Mouse (Mus musculus): ENCODE results near the gene Utp6.

Gene Utp6

DNA sequence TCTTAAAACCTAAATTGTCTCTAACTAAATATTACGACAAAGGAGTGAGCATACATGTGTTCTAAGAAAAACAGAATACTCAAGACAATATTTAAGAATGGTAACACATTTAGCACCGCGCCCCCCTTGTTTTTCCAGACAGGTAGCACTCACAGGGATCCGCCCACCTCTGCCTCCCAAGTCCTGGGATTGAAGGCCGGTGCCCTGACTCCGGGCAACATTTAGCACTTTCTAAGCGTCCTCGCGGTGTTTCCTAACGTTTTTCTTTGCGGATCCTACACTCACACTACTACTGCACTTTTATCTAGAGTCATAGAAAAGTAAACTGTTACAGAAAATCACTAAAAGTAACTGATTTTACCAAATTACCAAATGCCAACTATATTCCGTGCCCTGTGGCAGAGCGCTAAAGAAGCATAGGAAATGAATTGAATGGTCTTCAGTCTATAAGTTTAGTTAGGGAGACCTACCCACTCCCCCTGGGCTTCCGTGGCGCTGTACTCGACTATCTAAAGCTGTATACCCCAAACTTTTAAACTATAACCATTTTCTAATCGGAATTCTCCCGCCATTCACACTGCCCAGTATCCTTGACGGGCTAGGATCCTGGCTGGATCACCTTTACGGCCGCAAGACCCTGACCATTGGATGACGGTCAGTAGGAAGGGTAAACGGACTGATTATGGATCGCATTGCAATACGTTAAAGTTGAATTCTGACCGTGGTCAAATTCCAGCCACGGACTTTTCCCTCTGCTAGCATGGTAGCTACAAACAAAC, 655 bp downstream of the Utp6 start:
- no peak for DNase-seq

- DNase-seq: no peak
These were observed 14.9 kb downstream of the Utp6 start for GRCm38 (mm10) chr11:79947265-79947664.

DNA sequence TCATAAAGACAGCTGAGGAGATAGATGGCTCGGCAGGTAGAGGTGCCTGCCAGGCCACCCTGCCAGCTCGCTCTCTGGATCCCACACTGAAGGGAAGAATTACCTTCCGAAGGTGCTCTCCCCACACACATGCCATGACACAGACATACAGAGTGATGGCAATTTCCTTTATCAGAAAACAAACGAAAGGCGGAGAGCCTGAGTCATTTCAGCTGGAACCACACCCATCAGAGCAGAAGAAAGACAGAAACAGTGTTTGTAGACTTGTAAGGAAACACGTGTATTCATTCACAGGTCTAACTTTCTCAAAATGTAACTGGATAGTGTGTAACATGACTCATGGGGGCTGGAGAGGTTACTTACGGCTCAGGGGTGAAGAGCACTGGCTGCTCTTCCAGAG, 18.6 kb downstream of the Utp6 start:
- no peak for DNase-seq

- no peak for DNase-seq
These were observed 19.1 kb downstream of the Utp6 start for GRCm38 (mm10) chr11:79943136-79943535.

DNA sequence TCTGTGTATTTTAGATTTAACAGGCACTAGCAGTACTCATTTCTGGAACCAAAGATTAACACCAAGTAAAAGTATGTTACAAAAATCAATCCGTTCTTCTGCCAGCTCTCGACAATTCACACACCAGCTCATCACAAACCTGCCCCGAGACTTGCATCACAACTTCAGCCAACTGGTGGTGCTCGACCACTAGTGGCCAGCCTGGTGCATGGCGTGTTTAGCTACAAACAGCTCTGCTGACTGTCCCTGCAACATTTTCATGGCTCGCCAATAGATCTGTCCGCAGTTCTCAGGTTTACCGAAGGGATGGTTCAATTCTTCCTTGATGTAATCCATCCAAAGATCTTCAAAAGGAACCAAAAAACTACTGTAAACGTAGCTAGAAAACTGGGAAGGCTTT, 26.4 kb downstream of the Utp6 start:
- DNase-seq: no peak

DNA sequence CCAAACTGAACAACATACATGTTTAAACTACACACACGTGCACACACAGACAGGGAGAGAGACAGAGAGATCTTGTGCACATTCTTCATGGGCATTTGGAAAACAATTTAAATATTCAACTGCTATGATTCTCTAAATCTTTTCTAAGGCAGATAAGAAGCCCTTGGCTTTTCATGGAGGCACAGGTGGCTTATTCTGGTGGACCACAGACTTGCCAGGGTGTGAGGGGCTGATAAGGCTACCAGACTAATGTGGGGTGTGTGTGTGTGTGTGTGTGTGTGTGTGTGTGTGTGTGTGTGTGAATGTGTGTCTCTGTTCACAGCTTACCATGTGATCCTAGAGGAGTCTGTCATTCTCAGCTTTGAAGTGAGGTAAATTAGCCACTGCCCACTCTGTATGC, 39.4 kb downstream of the Utp6 start:
- no peak for DNase-seq

DNA sequence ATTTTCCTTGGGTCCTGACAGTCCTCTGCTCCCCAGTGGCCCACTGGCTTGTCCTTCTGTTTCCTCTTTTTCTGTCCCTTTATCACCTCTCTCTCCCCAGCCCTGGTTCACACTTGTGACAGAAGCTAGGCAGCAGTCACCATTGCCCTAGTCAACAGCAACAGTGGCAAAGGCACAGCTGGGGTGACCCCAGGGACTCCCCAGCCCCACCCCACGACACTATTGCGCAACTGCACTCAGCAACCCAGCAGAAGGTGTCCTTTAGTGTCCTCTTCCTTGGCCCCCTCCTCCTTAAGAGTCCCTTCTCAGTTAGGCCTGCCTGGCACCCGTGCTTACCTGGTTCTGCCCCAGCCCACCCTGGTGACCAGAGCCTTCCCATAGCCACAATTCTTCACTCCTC, 40.0 kb downstream of the Utp6 start:
- DNase-seq: no peak

DNA sequence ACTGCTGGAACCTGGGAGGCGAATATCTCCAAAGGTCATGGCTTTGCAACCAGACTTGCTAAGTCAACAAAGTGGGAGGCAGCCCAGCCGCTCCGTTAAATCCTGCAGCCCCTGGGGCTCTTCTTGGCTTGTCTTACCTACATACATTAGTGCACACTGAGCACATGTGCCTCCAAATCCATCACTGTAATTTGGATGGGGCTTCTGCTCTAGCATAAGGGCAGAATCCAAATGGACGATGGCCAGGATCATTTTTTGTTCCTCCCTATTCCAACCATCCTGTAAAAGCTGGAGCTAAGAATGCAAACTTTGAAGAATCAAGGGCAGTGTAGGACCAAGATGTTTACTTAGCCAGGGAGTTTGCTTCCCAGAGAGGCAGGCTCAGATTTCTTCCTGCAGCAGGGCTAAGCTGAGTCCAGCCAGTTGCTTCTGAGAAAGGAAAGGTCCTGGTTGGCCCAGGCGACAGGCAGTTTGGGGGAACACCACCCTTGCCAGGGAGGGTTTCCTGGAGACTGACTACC, 41.6 kb downstream of the Utp6 start:
- no peak for DNase-seq

- DNase-seq: peak; percentile 81 to 86
These were observed 42.3 kb downstream of the Utp6 start for GRCm38 (mm10) chr11:79919685-79920504.

DNA sequence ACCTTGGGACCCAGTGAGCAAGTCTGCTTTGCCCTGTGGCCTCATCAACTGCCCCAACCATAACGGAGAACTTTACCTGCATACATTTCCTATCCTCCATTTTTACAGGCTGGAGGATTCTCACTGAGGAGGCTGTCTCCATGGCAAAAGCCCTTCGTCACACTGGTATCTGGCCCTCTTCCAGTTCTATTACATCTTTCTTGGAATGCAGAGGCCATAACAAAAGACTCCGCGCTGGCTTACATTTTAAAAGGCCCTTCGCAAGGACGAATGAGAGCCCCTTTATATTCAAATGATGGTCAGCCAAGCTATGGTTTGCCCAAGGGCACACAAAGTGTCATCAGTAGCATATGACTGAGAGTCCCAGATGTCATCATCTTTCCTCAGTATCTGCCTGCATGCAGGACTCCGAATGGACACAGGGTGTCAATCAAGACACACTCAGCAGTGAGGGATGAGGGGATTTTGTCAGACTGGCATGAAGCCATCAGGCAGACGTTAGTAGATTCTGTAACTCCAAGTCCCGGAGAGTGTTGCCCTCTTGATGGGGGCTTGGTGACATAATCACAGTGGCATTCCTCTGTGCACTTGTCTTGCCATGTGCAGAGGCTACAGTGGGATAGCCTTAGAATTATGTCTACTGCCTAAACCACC, 46.4 kb downstream of the Utp6 start:
- DNase-seq: no peak

DNA sequence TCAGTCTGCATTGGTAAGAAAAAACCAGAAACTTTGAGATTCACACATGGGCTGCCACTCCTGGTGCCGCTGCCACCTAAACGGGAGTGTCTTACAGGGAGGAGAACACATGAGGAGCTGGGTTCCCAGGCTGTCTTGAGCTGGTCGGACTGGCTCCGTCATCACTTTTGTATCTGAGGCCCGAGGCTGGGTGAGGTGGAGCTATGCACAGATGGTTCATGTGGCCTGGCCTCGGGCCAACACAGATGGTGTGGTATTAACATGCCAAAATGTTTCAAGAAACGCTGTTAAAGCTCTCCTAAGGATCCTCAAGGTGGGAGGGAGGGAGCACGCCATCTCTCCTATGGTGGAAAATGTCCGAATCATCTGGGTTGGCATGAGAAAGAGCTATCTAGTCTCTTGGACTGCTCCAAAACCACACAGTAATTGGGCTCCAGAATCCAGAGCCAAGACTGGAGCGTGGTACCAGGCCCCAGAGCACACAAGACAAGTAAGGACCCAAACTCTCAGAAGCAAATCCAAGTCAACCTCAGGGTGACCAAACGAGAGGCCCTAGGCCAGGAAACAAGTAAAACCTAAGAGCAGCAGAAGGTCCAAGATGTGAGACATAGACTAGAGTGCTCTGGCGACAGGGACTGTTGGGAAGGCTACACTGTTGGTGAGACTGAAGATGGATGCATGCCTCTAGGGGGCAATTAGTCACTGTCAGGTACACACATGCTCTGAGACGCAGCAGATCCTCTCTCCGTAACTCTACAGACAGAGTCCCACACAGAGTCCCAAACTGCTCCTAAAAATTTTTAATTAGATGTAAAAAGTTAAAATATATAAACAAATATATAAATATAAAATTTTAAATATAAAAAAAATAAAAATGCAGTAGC, 53.3 kb downstream of the Utp6 start:
- peak in 1 of 2 experiments; percentile 25 for DNase-seq

DNA sequence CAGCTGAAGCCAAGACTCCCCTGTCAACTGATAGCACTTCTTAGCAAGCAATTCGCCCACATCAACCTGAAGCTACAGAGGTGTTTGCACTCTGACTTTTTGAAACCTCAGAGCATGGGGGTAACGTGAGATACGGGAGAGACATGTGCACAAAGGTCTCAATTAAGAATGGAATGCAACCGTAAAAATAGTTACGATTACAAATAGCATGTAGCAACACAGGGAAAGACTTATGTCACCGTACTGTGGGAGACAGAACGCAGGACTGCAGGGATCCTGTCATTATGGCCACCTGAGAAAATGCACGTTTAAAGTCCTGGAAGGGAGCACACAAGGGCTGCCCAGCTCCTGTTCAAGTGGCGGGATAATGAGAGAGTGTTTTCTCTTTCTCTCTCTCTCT, 55.3 kb downstream of the Utp6 start:
- no peak for DNase-seq

GRCm38 (mm10) chr11:79902881-79903481, 59.2 kb downstream of the Utp6 start:
- no peak for DNase-seq

GRCm38 (mm10) chr11:79901146-79901545, 61.0 kb downstream of the Utp6 start:
- no peak for DNase-seq

DNA sequence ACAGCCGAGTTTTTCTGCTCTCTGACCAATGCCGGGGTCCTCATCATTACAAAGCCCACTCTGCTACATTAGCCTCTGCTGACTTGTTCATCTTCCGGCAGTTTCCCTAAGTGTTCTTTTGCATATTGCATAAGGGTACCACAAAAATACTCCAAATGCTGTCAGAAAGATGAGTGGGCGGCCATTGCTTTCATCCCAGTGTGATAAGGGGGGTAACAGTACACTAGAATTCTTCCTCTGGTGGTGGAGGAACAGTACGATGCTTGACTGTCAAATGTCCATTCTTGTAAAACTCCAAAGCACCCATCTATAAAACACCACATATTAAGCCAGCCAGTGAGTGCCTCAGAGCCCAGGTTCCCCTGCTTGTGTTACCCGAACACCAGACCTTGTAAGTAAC, 69.9 kb downstream of the Utp6 start:
- no peak for DNase-seq

GRCm38 (mm10) chr11:79890822-79891221, 71.4 kb downstream of the Utp6 start:
- DNase-seq: no peak

DNA sequence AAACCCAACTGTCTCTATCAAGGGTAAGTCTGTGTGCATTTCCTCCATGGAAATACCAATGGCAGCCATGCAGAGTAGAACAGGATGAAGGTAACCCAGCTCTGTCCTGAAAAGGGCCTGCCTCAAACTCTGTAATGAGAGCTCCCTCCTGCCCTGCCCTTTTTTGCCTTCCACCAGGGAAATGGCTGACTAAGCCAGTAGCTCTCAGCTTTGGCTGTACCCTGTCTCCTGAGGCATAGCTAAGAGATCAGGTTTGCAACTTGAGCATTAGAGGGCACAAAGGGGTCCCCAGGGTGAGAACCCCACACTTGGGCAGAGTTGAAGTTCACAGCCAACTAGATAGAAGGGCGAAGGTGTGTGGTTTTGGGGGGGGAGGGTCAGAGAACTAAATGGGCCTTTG, 75.2 kb downstream of the Utp6 start:
- DNase-seq: no peak

DNA sequence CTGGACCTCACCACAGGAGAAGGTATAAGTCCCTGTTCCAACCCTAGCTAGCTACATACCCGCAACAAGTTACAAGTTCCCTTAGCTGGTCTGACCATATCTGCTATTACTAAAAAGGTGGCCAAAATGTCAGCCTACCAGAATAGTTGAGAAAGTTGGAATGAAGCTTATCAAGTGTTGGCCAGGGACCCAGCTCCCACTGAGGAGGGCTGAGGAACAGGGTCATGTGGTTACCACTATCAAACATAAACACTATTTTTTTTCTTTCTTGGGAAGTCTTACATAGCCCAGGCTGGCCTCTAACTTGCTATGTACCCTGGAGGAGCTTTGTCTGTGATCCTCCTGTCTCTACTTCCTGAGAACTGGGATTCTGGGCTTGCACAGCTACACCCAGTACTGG, 75.8 kb downstream of the Utp6 start:
- DNase-seq: no peak

- DNase-seq: no peak
These were observed 76.3 kb downstream of the Utp6 start for GRCm38 (mm10) chr11:79885713-79886393.

GRCm38 (mm10) chr11:79884784-79885183, 77.4 kb downstream of the Utp6 start:
- no peak for DNase-seq

Data from lung, adult 18-20 months (tissue).